9 mouse cellular contexts compared by ENCODE assay signal in the genomic region with DNA sequence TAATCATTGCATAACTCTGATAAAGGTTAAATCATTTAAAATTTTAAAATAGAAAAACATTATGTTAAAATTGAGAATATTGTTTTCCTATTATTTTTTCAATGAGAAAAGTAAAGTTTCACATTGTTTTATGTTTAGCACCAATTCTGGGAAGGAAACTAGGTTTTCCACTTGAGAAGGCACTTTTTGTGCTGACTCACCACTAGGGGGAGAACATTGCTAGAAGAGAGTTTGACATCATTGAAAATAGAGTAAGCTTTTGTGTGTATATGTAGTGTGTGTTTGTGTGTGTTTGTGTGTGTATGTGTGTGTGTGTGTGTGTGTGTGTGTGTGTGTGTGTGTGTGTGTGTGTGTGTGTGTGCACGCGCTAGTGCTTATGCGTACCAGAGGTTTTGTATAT.
DNase-seq lines count a peak whose midpoint lies in the region; ATAC-seq and TF ChIP-seq lines count a peak whose summit lies in the region.
"Had no signal": no experiment of that assay in that cellular context is flagged by ENCODE, and none has a peak within 500 bp of the region (broad histone marks: within the 10 kb centered on the region; RNA-seq: fewer than 3 reads in every experiment).

No protein-coding gene starts in this region.

- WGBS in cerebellum, adult 2 months: 95% methylated on average over 3 of the region's 3 CpGs
- 78% methylated on average over 3 of the region's 3 CpGs for WGBS in limb, embryonic 14.5 days
- WGBS in limb, embryonic 10.5 days: 88% methylated on average over 3 of the region's 3 CpGs
- WGBS in neural tube, embryonic 14.5 days: 86% methylated on average over 3 of the region's 3 CpGs

- DNase-seq in cerebellum, adult 2 months: peak in 1 of 2 experiments; percentile 34
- DNase-seq in cerebellum, postnatal 4 days (ENCODE audit: low spot score in 2 of 2): no peak
- DNase-seq in limb, embryonic 14.5 days (ENCODE audit: low spot score): peak; percentile 60
- DNase-seq in limb, embryonic 10.5 days (ENCODE audit: low spot score): no peak
- peak; percentile 71 for DNase-seq in embryo, embryonic 11 days
- no peak for DNase-seq in frontal cortex, postnatal 36 days (ENCODE audit: low spot score in 2 of 2)
- no peak for DNase-seq in layer of hippocampus, postnatal 10 days (ENCODE audit: low spot score in 2 of 2)
- DNase-seq: heart, adult 11 months had no signal

- H3K4me1 ChIP-seq in cerebellum, adult 2 months (ENCODE audit: control insufficient read depth, insufficient read depth, low read length): no peaks in the 10 kb centered on the region
- H3K4me1 ChIP-seq in limb, embryonic 14.5 days (ENCODE audit: control insufficient read depth, insufficient read depth, low read length): 0 out of 2 replicates have a peak, but pooled peaks cover 7% of the 10 kb centered on the region
- no peaks in the 10 kb centered on the region for H3K4me1 ChIP-seq in limb, embryonic 10.5 days
- H3K4me1 ChIP-seq in neural tube, embryonic 14.5 days (ENCODE audit: control insufficient read depth, insufficient read depth, low read length): peaks cover 7% of the 10 kb centered on the region; the same call in 1 of the 2 replicates

- no peak overlapping the region for H3K9ac ChIP-seq in limb, embryonic 14.5 days (ENCODE audit: low read depth, low read length, severe bottlenecking)
- no peak overlapping the region for H3K9ac ChIP-seq in neural tube, embryonic 14.5 days (replicated peaks; ENCODE audit: low read depth, low read length)

- H3K9me3 ChIP-seq in limb, embryonic 14.5 days (ENCODE audit: control insufficient read depth, low read length): no peaks in the 10 kb centered on the region; the same call in 1 of the 2 replicates
- H3K9me3 ChIP-seq in limb, embryonic 10.5 days (replicated peaks): no peaks in the 10 kb centered on the region
- H3K9me3 ChIP-seq in neural tube, embryonic 14.5 days (ENCODE audit: control insufficient read depth, low read length): no peaks in the 10 kb centered on the region

- TF ChIP-seq CTCF in cerebellum, adult 2 months (IDR thresholded peaks at IDR 0.05; ENCODE audit: borderline replicate concordance, insufficient read depth, low read depth, low read length): 0 out of 2 replicates have a peak, but pooled peaks have one; percentile 23

- no peak overlapping the region for H3K4me2 ChIP-seq in limb, embryonic 14.5 days (replicated peaks; ENCODE audit: low read depth, low read length, severe bottlenecking)
- H3K4me2 ChIP-seq in neural tube, embryonic 14.5 days (ENCODE audit: low read depth, low read length): no peak overlapping the region

- no peak for ATAC-seq in limb, embryonic 14.5 days (ENCODE audit: low FRiP score, low read depth)
- ATAC-seq in neural tube, embryonic 14.5 days (ENCODE audit: low read depth): no peak

- TF ChIP-seq POLR2A in cerebellum, adult 2 months (IDR thresholded peaks at IDR 0.05; ENCODE audit: borderline replicate concordance, insufficient read depth, low read length): no peak
- TF ChIP-seq POLR2A in limb, embryonic 14.5 days (IDR thresholded peaks at IDR 0.05; ENCODE audit: borderline replicate concordance, extremely low read depth, insufficient read depth, insufficient read length): no peak

- no peaks in the 10 kb centered on the region for H3K27me3 ChIP-seq in cerebellum, adult 2 months (ENCODE audit: control insufficient read depth, insufficient read depth, low read length)
- no peaks in the 10 kb centered on the region for H3K27me3 ChIP-seq in limb, embryonic 14.5 days (ENCODE audit: control insufficient read depth, insufficient read depth, low read length)
- H3K27me3 ChIP-seq in limb, embryonic 10.5 days (ENCODE audit: low read depth, poor library complexity, severe bottlenecking): no peaks in the 10 kb centered on the region
- no peaks in the 10 kb centered on the region for H3K27me3 ChIP-seq in neural tube, embryonic 14.5 days (ENCODE audit: control insufficient read depth, insufficient read depth, low read length)

- no peaks in the 10 kb centered on the region for H3K36me3 ChIP-seq in limb, embryonic 14.5 days (ENCODE audit: control insufficient read depth, insufficient read depth, low read length)
- no peaks in the 10 kb centered on the region; the same call in 1 of the 2 replicates for H3K36me3 ChIP-seq in limb, embryonic 10.5 days
- H3K36me3 ChIP-seq in neural tube, embryonic 14.5 days (ENCODE audit: control insufficient read depth, insufficient read depth, low read length): no peaks in the 10 kb centered on the region

- no peak overlapping the region for H3K27ac ChIP-seq in cerebellum, adult 2 months (ENCODE audit: insufficient read depth, low read length)
- H3K27ac ChIP-seq in limb, embryonic 14.5 days (replicated peaks; ENCODE audit: low read depth, low read length): no peak overlapping the region
- no peak overlapping the region for H3K27ac ChIP-seq in limb, embryonic 10.5 days
- peak overlapping the region; percentile 2; the same call in 1 of the 2 replicates for H3K27ac ChIP-seq in neural tube, embryonic 14.5 days (ENCODE audit: low read depth, low read length)

- no peak overlapping the region for H3K4me3 ChIP-seq in cerebellum, adult 2 months (replicated peaks; ENCODE audit: insufficient read depth, low read depth, low read length)
- H3K4me3 ChIP-seq in limb, embryonic 14.5 days (replicated peaks; ENCODE audit: low read length): no peak overlapping the region
- H3K4me3 ChIP-seq in limb, embryonic 10.5 days: no peak overlapping the region
- H3K4me3 ChIP-seq in neural tube, embryonic 14.5 days (ENCODE audit: low read depth, low read length): no peak overlapping the region

Comparison
In these comparisons a context has a peak if more than half of its experiments do, and no peak if none do; other contexts are left out.
1. DNase-seq: peak in limb, embryonic 14.5 days (single experiment) and embryo, embryonic 11 days (single experiment); none in cerebellum, postnatal 4 days (0 of 2), limb, embryonic 10.5 days (single experiment), frontal cortex, postnatal 36 days (0 of 2) and layer of hippocampus, postnatal 10 days (0 of 2).